Mouse (Mus musculus) forebrain, embryonic 13.5 days (tissue): ENCODE data around the gene Eif4h. TPM values are rescaled to one million over a fixed set of nuclear protein-coding genes. Genes with fewer than 3 reads are reported as not detected.

ENCODE experiments used
- ATAC-seq: fragments of 200-750 bp; cut with Nextera tagmentation; 2 replicates; pipeline ENCODE4 v1.8.0; 2017
- H3K27ac ChIP-seq: fragments of 300-500 bp; sonication (generic); 2 replicates; pipeline ENCODE4 v1.5.1; 2015; ENCODE audit warnings: inconsistent platforms, mild to moderate bottlenecking, moderate library complexity
- H3K27me3 ChIP-seq: fragments of 300-500 bp; sonication (generic); 2 replicates; pipeline ENCODE4 v1.6.1; 2015; ENCODE audit warnings: mild to moderate bottlenecking, inconsistent platforms
- H3K36me3 ChIP-seq: fragments of 300-500 bp; sonication (generic); 2 replicates; pipeline ENCODE4 v1.6.1; 2015; ENCODE audit warnings: mild to moderate bottlenecking, inconsistent platforms; ENCODE audit not compliant: poor library complexity, severe bottlenecking
- H3K4me1 ChIP-seq: fragments of 300-500 bp; sonication (generic); 2 replicates; pipeline ENCODE4 v1.6.1; 2015; ENCODE audit warnings: inconsistent platforms
- H3K4me2 ChIP-seq: fragments of 300-500 bp; sonication (generic); 2 replicates; pipeline ENCODE4 v1.6.1; 2015; ENCODE audit warnings: inconsistent platforms, mild to moderate bottlenecking, moderate library complexity
- H3K4me3 ChIP-seq: fragments of 300-500 bp; sonication (generic); 2 replicates; pipeline ENCODE4 v1.5.1; 2015; ENCODE audit warnings: mild to moderate bottlenecking, inconsistent platforms
- H3K9ac ChIP-seq: fragments of 300-500 bp; sonication (generic); 2 replicates; pipeline ENCODE4 v1.6.1; 2015; ENCODE audit warnings: mild to moderate bottlenecking, inconsistent platforms
- H3K9me3 ChIP-seq: fragments of 300-500 bp; sonication (generic); replicated peaks from 2 replicates; pipeline ENCODE4 v1.6.1; 2016; ENCODE audit warnings: inconsistent platforms
- WGBS: fragments of 180-500 bp; shearing (Covaris S2); methylation state at CpG from one replicate; pipeline ENCODE4 v1.1.7; 2015; 5-methylcytosine and 5-hydroxymethylcytosine counted together
- microRNA-seq: library from miRNA; unstranded; fragments of <30 nt; microRNA quantifications from one replicate; pipeline ENCODE4, GENCODE M21; 2016
- polyA plus RNA-seq: library from polyadenylated mRNA; unstranded; fragments of >200 nt; fragmentation: Nextera tagmentation; extraction: Ambion mirVana; gene quantifications from 2 replicates; pipeline ENCODE4 v1.2.1, GENCODE M21; 2015

The Eif4h gene
- polyA plus RNA-seq, 1 experiment from 2014 or later: 402 TPM

DNA sequence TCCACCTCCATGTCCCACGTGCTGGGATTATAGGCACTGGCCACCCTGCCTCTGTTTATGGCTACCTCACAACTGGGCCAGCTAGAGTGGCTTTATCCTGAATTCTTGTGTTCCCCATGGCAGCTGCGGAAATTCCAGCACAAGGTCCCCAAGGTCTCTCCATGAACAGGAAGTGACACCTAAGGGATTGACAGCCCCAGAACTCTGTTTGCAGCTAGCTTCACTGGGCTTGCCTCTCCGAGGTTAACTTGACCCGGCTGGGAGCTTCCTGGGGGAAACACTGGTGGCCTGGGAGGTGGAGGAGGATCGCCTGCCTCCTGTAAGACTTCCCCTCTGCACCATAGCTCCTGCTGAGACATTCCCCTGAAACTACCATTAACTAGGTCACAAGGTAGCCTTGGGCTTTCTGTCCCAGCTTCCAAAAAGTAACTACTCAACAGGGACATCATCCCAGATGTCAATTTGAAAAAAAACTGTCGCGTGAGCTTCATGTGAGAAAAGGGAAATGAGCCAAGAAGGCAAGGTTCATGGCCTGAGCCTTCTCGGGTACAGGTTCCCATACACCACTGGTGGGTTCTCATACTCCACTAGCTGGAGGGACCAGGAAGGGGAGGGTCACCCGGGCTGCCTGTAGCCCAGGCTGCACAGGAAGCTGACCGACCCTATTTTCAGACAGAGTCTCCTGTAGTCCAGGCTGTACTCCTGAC is 66.6 kb downstream of the Eif4h start:
- 53% methylated on average over 10 of the region's 10 CpGs for WGBS
- Histone ChIP-seq H3K4me2 (peak overlapping the region; percentile 74), H3K9me3 (no peaks in the 10 kb centered on the region), H3K4me3 (peak overlapping the region; percentile 45; the same call in 1 of the 2 replicates), H3K27ac (0 out of 2 replicates have a peak overlapping the region, but pooled peaks have one; percentile 10), H3K36me3 (no peaks in the 10 kb centered on the region), H3K9ac (peak overlapping the region; percentile 54; the same call in 1 of the 2 replicates), H3K27me3 (no peaks in the 10 kb centered on the region), H3K4me1 (peaks cover 14% of the 10 kb centered on the region)
- no peak for ATAC-seq

DNA sequence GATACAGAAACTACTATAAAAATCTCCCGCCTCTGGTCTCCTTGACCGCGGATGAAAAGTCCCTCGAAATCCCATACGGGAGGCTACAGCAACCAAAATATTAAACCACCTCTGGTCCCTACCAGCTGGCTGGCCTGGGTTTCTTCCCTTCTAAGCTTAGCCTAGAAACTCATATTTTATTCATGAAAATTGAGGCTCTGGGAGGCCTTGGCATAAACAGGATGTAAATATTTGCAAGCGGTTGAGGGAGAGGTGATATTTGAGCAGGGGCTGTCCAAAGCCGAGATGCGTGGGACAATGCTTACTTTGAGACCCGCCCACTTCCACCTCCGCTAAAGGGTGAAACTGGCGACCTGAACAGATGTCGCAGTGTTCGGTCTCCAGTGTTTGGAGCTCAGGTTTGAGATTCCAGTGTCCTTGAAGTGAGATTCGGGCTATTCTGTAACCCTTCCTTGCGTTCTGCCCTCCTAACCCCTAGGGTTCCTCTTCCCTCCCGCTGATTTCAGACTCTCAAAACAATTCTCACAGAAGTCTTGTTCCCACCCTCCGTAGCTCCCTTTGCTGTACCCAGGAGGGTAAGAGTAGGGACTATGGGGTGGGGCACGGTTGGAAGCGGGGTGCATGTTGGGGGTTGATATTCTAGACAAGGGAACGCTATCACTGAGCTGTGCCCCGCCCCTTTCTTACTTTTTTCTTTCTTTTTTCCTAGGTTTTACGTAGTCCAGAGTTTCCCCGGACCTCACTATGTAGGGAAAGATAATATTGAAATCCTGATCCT is 67.4 kb downstream of the Eif4h start:
- Histone ChIP-seq H3K4me2 (peak overlapping the region; percentile 74), H3K4me1 (peaks cover 14% of the 10 kb centered on the region), H3K9me3 (no peaks in the 10 kb centered on the region), H3K4me3 (peak overlapping the region; percentile 45), H3K27me3 (no peaks in the 10 kb centered on the region), H3K27ac (peak overlapping the region; percentile 51), H3K36me3 (no peaks in the 10 kb centered on the region), H3K9ac (peak overlapping the region; percentile 54)
- WGBS: 1% methylated on average over 23 of the region's 23 CpGs
- peak; percentile 75 for ATAC-seq

Small RNA genes lying within 50 kb of the gene (microRNA-seq; reads per million reads assigned to microRNA genes)
- not detected for gene Mir7228

Other genes starting within 250 kb of the Eif4h start
- 72.9 and 80.2 TPM in 2 replicates for gene Gtf2ird1, start 182.8 kb downstream of the Eif4h start, polyA plus RNA-seq
- gene Clip2, start 87.1 kb downstream of the Eif4h start, polyA plus RNA-seq: 9.4 and 11.4 TPM in 2 replicates
- 0.31 and 0.52 TPM in 2 replicates for gene Syna, start 79.3 kb downstream of the Eif4h start, polyA plus RNA-seq
- gene Rfc2, start 58.1 kb downstream of the Eif4h start, polyA plus RNA-seq: 285 and 304 TPM in 2 replicates
- 3.4 and 5.3 TPM in 2 replicates for gene Lat2, start 24.5 kb downstream of the Eif4h start, polyA plus RNA-seq
- 13.8 and 14.1 TPM in 2 replicates for gene Limk1, start 49.1 kb upstream of the Eif4h start, polyA plus RNA-seq
- gene Eln, start 107.8 kb upstream of the Eif4h start, polyA plus RNA-seq: 3.4 and 3.5 TPM in 2 replicates